Mouse (Mus musculus) C2C12 (cell line): ENCODE measurements around the gene Dmap1.

Source experiments
- CTCF ChIP-seq: IDR thresholded peaks from one replicate; pipeline ENCODE4 v1.5.1; 2011; ENCODE audit not compliant: control insufficient read depth, insufficient read depth, insufficient read length
- USF1 ChIP-seq: IDR thresholded peaks from one replicate; pipeline ENCODE4 v1.6.1; 2011; ENCODE audit warnings: low read depth, mild to moderate bottlenecking, control low read depth, moderate library complexity

- TF ChIP-seq CTCF (no peak), USF1 (no peak)
These were observed 37.0 kb downstream of the Dmap1 start for GRCm38 (mm10) chr4:117645031-117645435.
